Mouse (Mus musculus) right cerebral cortex, postnatal 10 days (tissue): Measurements from ENCODE around the gene Spint3.
"Not testable (repeated sequence)": the region's sequence is repeated elsewhere in the genome, so short reads cannot be mapped to it uniquely, and the experiment has no call there.

Source experiments
- DNase-seq, 2 experiments: peaks; one replicate each; pipeline ENCODE4 v3.0.0; 2021; ENCODE audit warnings: low spot score in 2 of 2

Spint3 gene

DNA sequence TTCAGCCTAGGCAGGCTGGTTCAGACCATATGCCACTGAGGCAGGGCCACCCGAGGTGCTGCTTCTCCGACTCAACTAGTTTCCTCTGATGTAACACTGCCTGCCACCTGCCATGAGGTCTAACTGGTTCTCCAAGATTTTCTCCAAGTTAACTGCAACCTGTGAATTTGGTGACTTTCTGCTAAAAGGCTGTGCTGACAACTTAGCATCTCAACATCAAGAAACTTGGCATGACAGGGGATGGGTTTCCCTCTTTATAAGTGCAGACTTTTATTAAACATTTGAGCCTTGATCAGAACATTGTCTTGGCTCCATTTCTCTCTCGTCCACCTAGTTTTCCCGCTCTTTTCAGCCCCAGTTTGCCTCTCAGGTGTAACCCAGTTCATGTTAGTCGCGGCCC, at the start of gene Spint3:
Gene Spint3, minus strand, starts transcription at position 101 of the 400 bp plus-strand sequence.
- DNase-seq = not testable (repeated sequence)

DNA sequence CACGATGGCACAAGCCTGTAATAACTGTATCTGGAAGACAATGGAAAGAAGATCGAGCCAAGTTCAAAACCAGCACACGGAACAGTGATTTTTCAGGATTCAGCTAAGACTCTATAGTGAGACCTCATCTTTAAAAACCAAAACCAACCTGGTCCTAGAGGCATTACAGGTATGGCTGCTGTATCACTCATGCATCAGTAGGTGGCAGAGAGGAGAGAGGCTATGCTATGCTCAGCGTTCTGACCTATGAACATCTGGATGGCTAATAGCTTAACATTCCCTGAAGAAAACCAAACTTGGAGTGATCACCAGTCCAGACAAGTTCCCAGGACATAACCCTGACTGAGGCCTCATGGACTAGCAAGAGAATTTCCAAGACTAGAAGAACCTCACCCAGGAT, 48.5 kb upstream of the Spint3 start:
- no peak for DNase-seq

DNA sequence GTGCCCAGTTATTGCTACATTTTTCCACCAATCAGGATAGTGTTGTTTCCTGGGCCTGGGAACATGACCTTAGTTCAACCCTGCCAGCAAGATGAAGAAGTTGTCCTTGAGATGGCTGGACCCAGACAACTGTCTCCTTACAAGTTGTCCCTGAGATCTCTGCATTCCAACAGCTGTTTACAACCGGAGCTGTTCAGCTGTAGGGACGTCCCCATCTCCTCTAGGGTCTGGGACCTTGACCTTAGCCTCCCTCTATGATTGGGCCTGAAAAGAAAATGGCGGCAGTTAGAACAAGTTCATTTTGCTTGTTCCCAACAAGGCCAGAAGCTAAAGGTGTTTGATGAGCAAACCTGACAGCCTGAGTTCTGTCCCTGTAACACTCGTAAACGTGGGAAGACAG, 45.8 kb upstream of the Spint3 start:
- no peak for DNase-seq

DNA sequence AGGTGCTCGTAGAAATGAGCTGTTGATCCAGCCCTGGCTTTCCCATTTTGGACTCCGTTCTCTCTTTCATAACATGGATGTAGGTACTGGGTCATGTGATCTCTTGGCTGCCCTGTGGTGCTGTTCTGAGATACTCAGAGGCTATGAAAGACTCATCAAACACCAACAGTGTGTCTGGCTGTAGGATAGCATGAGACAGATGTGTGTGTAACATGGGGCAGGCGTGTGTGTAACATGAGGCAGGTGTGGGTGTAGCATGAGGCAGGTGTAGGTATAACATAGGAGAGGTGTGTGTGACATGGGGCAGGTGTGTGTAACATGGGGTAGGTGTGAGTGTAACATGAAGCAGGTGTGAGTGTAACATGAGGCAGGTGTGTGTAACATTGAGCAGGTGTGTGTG, 42.1 kb upstream of the Spint3 start:
- DNase-seq = no peak

DNA sequence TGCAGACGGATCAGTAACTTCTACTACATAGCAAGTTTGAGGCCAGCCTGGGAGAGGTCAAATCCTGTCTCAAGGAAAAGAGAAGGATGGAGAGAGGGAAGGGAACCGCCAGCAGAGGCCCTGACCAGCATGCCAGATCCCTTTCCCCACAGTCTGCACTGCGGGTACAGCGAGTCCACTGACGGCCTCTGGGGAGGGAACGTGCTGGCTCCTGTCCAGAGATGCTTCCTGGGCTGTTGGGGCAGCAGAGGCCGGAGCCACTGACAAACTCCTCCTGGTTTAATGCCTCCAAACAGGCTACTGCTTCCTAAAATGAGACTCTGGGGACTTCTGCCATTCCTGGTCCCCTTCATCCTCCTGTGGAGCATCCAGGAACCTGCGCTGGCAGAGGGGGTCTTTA, 40.2 kb upstream of the Spint3 start, which contains the start of the genes Wfdc6b and Wfdc8:
Gene Wfdc6b, plus strand, starts transcription at position 52 of the 400 bp plus-strand sequence.
Gene Wfdc8, minus strand, starts transcription at position 156 of the 400 bp plus-strand sequence.
- DNase-seq = peak; percentile 31 to 52

DNA sequence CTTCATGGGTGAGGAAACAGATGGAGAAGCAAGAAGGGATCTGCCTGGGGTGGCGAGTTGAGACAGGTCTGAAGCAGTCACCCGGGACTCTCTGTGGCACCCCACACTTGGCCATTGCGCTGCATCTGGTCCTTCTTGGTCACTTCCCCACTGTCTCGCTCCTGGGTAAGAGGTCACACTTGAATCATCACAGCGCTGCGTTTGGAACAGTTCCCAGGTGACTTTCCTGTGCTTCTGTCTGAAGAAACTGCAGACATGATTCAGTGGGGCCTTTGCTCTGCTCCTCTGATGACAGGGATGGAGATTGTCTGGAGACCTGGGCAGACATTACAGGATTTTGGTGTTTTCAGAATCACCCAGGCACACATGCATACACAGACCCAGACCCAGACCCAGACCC, 35.5 kb upstream of the Spint3 start:
- DNase-seq = no peak

DNA sequence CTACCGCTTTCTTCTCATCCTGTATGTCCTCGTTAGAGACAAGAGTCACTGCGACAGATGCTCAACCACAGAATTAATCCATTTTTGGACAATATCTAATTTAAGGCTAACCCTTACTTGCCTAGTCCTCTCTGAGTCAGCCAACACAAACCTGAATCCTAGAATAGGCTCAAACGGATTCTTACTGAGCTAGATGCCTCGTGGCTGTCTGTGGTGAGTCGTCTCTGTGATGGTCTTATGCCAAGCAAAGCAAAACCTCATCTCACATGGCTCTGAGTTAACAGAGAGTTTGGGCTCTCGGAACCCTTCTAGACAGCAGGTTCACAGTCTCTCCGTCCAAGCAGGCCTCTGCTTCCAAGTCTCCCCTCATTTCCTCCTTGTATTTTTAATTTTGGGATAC, 31.2 kb upstream of the Spint3 start:
- DNase-seq = no peak

DNA sequence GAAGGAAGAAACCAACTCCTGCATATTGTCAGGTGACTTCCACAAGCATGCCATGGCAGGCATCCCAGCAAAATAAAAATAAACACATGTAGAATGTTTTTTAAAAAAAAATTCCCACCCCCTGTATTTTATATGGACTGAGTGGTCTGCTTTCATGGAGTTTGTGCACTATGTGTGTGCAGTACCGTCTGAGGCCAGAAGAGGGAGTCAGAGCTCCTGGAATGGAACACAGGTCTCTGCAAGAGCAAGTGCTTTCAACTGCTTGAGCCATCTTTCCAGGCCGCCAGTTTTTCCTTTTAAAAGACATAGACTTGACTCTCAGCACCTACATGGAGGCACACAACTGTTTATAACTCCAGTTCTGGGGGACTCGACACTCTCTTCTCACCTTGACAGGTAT, 30.2 kb upstream of the Spint3 start:
- DNase-seq = no peak

DNA sequence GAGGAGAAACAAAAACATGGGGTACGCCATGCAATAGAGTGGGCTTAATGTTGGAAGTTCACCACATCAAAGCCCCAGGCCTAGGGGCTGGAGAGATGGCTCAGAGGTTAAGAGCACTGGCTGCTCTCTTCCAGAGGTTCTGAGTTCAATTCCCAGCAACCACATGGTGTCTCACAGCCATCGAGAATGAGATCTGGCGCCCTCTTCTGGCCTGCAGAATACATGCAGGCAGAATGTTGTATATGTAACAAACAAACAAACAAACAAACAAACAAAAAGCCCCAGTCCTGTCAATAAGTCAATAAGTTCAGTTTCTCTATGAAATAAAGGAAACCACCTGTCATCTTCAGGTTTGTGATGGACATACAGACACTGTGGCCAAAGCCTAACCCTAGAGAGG, 26.9 kb upstream of the Spint3 start:
- DNase-seq = no peak

DNA sequence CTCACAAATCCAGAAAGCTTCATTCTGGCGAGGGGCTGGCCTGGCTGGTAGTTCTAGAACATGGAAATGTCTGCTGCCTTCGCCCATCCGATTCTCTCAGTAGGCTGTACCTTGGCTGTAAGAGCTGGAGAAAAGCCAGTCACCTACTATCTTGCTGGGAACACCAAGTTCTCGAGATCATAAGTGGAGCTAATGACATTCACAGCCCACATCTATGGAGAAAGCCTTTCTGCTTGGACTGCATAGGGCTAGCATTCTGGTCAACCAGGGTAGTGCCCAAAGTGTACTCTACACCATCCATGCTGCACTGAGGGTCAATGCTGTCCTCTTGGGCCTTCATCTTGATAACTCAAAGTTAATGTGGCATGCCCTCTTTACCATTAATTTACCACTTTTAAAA, 20.2 kb upstream of the Spint3 start, which contains the start of gene Eppin:
Gene Eppin, minus strand, starts transcription at position 101 of the 400 bp plus-strand sequence.
- no peak for DNase-seq

DNA sequence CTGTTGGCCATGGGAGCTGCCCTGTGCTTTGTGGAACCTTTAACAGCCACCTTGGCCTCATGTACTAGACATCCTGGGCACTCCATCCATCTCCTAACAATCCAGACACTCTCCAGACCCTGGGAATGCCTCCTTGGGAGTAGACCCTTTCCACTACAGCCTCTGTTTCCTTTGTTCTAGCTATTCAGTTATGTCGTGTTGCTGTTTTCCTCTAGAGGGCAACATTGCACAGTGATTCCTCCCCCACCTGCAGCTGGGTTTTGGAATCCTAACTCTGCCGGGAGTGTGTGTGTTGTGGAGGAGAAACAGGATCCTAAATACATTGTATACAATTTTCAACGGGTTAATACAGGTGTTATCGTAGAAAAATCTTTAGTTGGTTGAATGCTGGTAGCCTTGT, 18.8 kb upstream of the Spint3 start:
- DNase-seq = peak; percentile 40 to 48

DNA sequence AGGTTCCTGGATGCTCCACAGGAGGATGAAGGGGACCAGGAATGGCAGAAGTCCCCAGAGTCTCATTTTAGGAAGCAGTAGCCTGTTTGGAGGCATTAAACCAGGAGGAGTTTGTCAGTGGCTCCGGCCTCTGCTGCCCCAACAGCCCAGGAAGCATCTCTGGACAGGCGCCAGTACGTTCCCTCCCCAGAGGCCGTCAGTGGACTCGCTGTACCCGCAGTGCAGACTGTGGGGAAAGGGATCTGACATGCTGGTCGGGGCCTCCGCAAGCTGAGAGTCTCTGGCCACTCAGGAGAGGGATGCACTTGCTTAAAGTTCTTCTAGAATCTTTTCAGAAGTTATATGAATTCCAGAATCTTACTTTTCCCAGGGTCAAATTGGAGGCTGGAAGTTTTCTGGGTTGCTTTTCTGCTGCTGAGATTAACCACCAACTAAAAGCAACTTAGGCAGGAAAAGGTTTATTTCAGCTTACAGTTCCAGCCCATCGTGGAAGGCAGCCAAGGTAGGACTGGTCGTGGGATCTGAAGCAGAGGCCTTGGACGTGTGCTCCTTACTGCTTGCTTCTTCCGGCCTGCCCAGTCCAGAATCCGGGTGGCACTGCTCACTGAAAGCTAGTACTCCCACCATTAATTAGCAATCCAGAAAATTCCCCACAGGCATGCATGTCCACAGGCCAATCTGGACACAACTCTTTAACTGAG, 11.9 kb upstream of the Spint3 start, which contains the start of gene Wfdc6a:
Gene Wfdc6a, minus strand, starts transcription at position 423 of the 701 bp plus-strand sequence.
- peak in 1 of 2 experiments; percentile 41 for DNase-seq

DNA sequence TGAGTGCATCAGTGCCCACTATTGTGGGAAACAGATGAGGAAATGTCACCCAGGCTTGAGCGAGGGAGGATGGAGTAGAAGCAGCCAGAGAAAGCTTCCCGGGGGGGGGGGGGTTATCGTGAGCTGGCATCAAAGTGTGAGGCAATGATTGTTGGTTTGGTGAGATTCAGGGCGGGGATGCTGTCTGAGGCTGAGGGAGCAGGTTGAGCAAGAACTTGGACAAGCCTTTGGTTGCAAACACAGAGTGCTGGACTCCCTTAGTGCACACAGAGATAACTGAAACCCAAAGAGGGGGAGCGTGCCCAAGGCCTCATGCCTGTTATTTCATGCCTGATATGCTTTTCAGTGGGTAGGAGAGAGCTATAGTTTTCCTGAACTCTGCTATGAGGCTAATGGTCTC, 5.8 kb downstream of the Spint3 start:
- DNase-seq = no peak

DNA sequence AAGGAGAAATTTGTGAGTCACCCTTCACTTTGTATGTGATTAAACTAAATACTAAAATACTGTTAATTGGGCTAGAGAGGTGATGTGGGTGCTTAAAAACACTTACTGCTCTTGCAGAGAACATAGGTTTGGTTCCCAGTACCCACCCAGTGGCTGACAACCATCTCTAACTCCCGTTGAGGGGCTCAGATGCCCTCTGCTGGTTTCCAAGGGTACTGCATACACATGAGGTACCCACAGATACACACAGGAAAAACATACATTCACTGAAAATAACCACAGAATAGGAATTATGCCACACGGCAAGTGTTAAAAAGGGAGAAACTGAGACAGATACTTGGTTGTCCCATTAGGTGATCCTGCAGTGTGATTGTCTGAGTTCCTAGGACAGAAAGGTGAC, 6.3 kb downstream of the Spint3 start:
- no peak for DNase-seq

DNA sequence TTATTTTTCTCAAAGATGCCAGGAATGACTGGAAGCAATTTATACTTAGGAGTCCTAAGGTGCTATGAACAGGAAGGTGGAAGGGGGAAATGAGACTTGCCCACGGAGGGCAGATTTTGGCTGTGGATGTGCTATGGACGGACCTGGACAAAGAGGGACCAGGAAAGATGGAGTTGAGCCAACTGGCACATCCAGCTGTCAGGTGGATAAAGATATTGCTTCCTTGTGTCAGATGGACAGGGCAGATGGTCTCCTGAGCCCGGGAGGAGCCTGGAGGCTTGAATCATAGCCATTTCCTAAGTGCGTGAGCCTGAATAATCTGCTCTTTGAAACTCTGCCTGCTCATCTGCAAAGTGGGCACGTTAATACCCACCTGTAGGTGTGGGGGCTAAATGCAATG, 8.9 kb downstream of the Spint3 start:
- no peak for DNase-seq

DNA sequence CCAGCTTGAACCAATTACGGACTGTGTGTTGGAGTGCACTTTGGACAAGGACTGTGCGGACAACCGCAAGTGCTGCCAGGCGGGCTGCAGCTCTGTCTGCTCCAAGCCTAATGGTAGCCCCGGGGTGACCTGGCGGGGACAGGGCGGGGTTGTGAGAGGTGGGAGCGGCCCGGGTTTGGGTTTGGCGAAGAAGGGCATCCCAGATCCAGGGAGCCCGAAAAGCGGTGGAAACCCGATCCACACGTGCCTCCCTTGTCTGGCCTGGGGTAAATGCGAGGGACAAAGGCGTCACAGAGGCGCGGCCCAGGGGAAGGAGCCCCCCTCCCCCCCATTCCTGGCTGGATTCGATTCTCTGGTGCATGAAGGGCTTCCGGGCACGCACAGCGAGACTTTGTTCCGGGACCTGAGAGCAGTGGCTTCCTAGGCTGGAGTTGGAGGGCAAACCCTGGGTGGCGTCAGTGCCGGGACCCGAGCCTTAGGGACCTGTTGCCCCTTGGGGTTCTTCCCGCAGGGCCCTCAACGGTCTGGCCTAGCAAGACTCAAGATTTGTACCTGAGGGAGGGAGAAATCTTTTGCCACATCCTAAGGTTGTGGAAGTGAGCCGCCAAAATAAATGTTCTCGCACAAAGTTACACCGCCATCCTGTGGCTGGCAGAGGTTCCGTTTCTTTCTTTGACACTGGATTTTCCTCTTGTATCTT, 9.8 kb downstream of the Spint3 start:
- DNase-seq = peak; percentile 65 to 71

DNA sequence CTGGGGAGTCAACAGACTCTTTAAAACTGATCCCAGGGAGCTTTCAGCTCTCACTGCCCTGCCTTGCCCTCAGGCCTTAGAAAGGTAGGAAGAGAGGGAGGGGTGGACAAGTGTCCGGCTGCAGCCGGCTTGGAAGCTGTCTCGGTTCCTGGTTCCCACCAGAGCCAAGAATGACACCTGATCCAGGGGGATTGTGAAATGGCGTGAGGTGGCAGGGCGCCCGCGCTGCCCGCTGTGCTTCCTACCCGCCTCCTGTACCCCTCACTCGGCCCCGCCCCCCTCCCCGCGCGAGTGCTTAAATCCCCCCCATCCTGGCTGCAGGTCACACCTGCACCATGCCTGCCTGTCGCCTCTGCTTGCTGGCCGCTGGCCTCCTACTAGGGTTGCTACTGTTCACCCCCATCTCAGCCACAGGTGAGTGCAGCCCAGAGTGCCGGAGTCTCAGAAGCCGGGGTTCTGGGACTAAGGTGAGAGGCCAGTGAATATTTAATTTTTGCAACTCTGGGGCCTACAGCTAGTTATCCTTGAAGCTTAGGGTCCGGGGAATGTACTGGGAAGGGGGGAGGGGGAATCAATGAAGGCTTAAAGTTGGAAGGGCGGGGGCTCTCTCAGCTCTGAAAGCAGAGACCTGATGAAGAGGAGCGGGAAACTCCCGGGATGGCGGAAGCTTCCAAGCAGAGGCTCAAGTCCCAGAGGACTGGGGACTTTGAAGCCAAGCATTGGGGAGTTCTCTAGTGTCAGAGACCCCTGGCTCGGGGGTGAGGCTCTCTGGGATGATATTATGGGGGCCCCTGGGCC, 10.7 kb downstream of the Spint3 start, which contains the start of gene Wfdc2:
Gene Wfdc2, plus strand, starts transcription at position 23 of the 798 bp plus-strand sequence.
- DNase-seq = no peak

DNA sequence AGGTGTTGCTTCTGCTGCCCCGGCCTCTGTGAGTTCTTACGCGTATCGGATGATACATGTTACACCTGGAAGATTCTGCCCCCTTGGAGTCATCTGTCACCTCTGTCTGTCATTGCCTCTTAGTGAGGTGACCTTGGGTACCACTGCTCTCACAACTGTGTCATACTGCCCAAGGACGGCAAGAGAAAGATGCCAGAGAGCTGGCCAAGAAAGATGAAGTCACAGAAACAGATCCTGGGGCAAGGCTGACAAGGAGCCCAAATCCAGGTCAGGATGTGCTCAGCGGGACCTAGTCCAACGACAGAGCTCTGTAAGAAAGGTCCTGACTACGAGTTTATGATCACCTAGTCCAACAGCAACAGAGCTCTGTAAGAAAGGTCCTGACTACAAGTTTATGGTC, 13.2 kb downstream of the Spint3 start:
- no peak for DNase-seq

DNA sequence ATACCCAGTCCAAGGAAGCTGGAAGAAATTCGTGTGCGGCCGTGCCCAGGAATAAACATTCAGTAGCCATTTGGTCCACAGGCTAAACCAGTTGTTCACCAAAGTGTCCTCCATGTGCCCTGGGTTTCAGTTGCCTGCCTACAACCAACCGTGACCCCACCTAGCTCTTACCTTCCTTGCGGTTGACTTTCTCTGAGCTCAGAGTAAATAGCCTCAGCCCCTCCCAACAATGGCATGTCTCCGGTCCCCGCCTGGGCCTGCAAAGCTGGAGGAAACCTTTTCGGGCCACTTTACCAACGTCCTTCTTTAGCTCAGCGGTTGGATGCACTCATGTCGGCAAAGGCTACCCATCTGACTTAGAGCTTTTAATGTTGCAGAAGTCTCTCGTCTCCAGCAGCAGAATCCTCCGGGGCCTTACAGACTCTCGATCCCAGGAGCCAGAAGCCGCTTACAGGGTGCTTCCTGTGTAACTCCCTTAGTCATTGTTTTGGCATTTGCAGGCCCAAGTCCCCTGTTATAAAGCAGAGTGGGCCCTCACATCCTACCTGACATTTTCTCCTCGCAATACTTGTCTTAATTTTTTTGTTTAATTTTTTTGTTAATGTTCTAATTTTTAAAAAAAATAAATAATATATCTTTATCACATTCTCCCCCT, 14.1 kb downstream of the Spint3 start:
- no peak for DNase-seq

DNA sequence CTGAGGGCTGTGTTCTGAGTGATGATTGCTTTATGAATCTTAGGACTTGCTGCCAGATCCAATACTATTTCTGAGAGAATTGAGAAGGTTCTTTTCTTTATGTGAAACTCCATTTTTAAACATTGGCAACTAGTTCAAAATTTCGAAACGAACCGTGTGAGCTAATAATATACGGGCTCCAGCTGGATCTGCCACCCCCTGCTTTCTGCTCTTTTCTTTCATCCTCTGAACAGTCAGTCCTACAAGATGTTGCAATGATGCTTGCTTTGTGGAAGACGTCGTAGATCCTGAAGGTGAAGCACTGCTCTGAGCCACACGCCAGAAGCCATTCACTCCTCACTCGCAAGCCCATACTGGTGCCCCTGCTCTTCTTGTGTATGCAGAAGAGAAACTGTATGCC, 14.8 kb downstream of the Spint3 start:
- peak; percentile 49 to 70 for DNase-seq

DNA sequence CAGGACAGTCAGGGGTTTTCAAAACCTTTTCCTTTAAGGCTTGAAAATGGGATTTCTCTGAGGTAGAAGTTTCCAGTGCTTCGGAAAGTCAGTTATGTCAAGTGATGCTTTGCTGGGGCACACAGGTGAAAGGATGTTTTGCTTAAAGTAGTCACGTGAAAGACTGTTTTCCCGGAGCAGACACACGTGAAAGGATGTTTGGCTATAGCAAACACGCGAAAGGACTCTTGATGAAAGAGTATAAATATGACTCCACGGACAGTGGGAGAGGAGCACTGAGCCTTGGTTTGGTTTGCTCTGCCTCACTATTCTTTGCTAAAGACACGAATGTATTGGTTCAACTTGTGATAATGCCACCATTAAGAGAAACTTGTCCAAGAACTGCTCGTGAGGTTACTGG, 21.8 kb downstream of the Spint3 start:
- no peak for DNase-seq

DNA sequence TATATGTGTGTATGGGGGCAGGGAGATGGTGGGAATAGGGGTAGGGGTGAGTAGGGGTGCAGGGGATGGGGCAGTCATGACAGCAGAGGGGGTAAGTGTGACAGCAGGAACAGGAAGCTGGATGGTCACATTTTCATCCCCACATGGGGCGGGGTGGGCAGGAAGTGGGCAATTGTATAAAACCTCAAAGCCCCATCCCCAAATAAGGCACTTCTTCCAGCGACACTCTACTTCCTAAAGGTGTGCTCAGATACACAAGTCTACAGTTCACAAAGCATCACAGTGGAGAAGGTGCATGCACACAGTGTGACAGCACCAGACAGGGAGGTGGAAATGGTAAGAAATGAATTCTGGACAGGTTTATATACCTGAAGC, 22.4 kb downstream of the Spint3 start:
- no peak for DNase-seq
